Mouse (Mus musculus) liver, postnatal 0 days (tissue): Measurements from ENCODE around the gene Bicdl2.
A peak's percentile ranks its signal among the peaks of the same experiment; 100 is the strongest.

Source experiments
- CTCF ChIP-seq: sonication (generic); IDR thresholded peaks from 2 replicates; pipeline ENCODE4 v1.5.1; 2016; ENCODE audit warnings: antibody characterized with exemption, low read depth
- EP300 ChIP-seq: IDR thresholded peaks from 2 replicates; pipeline ENCODE4 v1.6.1; 2016; ENCODE audit warnings: antibody characterized with exemption, low read depth, mild to moderate bottlenecking

- TF ChIP-seq CTCF (peak; percentile 65), EP300 (no peak)
Measured at GRCm38 (mm10) chr17:23661526-23661925, 1.2 kb downstream of the Bicdl2 start.
